Mouse (Mus musculus): ENCODE data around the gene BC049762. TPM values are rescaled to one million over a fixed set of nuclear protein-coding genes. Genes with fewer than 3 reads are reported as not detected.

BC049762 gene
- polyA plus RNA-seq, 1 experiment: 0.37 TPM

DNA sequence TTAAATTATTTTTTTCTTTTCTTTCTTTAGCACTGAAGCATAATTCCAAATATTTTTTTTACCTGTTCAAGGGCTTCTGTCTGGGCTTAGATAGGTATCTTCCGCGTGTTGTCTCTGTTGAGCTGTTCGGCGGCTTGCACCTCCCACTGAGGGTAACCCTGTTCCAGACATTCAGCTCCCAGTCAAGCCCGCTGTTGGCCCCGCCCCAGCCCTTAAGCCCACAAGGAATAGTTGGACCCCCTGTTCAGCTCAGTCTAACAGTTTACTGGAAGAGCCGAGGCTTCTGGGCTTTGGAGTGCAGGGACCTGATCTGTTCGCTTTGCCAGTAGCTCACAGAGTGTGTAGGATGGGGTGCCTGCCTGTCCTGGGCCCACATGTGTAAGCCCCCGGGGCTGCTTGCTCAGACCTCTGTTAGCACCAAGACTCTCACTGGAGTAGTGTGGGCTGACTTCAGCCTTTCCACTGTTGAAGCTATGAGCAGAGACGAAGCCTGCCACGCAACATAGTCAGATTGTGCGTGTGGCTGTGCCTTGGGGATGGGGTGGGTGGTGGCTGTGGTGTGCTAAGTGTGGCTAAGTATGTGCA is 43.4 kb downstream of the BC049762 start:
- DNase-seq (ENCODE audit: low spot score): no peak

DNA sequence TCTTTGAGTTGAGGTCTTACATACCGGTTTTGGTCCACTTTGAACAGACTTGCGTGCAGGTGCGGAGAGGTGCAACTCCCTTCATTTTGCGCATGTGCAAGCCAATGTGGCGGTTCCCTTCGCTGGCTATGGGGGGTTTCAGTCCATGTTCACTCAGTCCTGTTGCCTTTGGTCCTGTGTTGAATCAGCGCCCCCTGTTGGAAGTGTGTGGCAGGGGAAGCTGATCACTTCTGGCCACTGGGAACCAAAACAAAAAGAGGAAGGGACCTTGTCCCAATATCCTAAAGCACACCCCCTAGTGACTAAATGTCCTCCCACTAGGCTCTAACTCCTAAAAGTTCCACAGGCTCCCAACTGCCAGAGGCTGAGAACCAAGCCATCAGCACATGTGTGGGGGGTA is 48.8 kb downstream of the BC049762 start:
- no peak for DNase-seq (ENCODE audit: low spot score)

- no peak for DNase-seq (ENCODE audit: low spot score)
Measured at GRCm38 (mm10) chr11:51211426-51211825, 51.4 kb downstream of the BC049762 start.

DNA sequence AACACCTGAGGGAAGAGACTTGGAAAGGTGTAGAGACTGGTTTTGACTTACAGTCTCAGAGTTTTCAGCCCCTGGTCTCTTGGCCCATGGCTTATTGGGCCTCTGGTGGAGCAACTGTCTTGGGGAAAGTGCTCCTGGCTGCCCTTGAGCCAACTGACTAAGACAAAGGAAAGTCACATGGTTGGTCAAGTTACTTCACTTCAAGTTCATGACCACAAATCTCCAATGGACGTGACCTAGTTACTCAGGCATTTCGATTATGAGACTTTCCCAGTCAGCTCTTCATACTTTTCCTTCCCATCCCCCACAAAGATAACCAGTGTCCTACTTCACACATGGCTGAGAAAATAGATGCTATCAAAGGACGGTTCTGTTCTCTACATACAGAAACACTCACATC is 55.1 kb downstream of the BC049762 start:
- no peak for DNase-seq (ENCODE audit: low spot score)

Other genes with a start within 250 kb of the BC049762 start
- gene Olfr54, start 248.8 kb downstream of the BC049762 start, polyA plus RNA-seq (2012; rRNA removed): not detected in 2 replicates
- gene Olfr1375, start 214.9 kb downstream of the BC049762 start, polyA plus RNA-seq (2012; rRNA removed): not detected in 2 replicates
- gene Zfp354a, start 203.8 kb downstream of the BC049762 start, polyA plus RNA-seq (2012; rRNA removed): 5.1 and 6.9 TPM in 2 replicates
- gene Gm12569, start 42.6 kb downstream of the BC049762 start, polyA plus RNA-seq (2012; rRNA removed): not detected in 2 replicates
- gene Clk4, start 1.3 kb downstream of the BC049762 start, polyA plus RNA-seq (2012; rRNA removed): 126 and 140 TPM in 2 replicates
- gene Col23a1, start 26.9 kb upstream of the BC049762 start, polyA plus RNA-seq (2012; rRNA removed): 2.6 and 3.2 TPM in 2 replicates

Measured in urinary bladder, adult 2 months (tissue).